Mouse (Mus musculus) skeletal muscle tissue, adult 2 months (tissue): Measurements from ENCODE around the gene Smpd1.

ENCODE experiments used
- DNase-seq: peaks from one replicate; pipeline ENCODE4 v3.0.0-alpha.2; 2012; ENCODE audit warnings: low read depth, low spot score

Gene Smpd1

DNA sequence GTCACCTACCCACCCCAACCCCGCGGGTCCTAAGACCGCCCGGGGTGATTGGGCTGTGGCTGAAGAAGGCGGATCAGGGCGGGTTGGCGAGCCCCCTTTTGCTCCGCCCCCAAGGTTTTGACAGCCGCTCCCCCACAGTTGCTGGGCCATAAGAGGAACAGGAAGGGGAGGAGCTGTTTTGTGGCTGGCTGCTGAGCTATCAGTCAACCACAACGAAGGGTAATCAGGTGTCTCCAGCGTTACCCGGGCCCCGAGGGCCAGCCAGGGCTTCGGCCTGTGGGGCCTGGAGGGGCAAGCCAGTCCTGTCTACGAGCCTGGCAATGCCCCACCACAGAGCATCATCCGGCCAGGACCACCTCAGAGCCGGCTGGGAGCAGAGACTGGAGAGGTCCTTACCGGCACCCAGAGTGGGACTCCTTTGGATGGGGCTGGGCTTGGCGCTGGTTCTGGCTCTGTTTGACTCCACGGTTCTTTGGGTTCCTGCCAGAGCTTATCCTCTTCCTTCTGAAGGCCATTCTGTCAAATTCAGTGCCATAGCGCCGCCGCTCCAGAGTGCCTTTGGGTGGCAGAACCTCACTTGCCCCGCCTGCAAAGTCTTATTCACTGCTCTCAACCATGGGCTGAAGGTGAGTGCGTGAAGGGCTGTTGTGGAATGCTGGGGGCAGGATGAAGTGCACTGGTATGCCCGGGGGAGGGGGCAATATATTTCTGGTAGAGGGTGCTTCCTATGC, at the start of gene Smpd1:
Smpd1 (plus strand) TSS at position 149 of the 731 bp plus-strand sequence.
- peak; percentile 92 for DNase-seq

DNA sequence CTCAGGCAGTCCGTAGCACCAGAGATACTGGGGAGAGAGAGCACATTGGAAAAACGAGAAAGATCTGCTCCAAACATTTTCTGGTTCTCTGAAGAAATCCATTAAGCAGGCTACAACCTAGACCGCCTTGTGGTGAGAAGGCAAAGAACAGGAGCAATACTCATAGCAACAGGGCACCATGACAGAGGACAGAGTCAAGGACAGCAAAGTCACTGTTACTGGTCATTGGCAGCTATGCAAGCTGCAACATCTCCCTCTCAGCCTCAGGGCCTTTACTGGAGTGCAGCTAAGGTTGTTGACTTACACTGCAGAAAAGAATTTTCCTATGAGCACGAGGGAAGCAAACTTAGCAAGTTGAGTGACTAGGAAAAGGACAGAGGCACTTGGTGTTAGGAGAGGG, 46.9 kb upstream of the Smpd1 start:
- DNase-seq, result no peak

DNA sequence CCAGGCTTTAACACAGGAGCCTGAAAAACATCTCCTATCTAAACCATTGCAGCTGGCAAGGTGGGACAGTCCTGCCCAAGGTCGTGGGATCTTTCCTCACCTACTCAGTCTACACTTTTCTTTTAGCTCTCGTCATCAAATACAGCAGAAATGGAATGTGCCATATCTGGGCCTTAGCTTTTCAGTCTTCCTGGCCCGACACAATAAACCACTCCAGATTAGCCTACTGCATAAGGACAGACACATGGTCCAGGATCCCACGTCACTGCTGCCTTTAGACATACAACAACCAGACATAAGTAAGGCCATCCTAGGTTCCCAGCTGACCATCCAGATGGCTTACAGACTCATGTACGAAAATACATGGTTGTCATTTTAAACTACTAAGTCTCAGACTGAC, 44.0 kb upstream of the Smpd1 start:
- DNase-seq, result no peak

DNA sequence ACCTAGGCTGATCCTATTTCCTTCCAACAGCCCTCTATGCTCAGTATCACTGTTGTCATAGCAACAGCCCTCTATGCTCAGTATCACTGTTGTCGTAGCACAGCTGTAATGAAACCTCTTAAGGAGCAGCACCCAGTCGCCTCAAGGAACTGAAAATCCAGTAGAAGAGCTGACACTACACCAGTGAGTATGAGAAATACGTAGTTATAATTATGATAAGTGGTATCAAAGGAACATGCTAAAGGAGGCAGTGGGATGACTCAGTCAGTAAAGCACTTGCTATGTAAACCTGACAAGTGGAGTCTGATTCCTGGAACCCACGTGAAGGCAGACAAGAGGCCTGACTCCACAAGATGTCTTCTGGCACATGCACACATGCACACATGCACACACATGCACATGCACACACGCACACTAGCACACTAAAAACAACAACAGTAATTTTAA, 40.3 kb upstream of the Smpd1 start:
- DNase-seq, result no peak

DNA sequence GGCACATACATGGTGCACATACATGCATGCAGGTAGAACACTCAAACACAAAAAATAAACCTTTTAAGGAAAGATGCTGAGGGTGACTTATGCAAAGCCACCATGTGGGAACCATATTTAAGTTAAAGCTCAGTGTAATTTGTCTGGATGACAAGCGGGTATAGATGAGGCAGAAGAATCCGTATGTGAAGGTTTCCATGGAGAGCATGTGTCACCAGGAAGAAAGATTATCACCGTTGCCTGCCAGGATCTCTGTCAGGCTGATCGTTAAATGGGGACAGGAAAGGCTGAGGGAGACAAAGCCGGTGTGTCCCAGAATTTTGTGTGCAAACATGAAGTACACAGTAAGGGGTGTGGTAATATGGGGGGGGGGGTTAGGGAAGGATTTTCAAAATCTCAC, 39.6 kb upstream of the Smpd1 start:
- DNase-seq, result no peak

DNA sequence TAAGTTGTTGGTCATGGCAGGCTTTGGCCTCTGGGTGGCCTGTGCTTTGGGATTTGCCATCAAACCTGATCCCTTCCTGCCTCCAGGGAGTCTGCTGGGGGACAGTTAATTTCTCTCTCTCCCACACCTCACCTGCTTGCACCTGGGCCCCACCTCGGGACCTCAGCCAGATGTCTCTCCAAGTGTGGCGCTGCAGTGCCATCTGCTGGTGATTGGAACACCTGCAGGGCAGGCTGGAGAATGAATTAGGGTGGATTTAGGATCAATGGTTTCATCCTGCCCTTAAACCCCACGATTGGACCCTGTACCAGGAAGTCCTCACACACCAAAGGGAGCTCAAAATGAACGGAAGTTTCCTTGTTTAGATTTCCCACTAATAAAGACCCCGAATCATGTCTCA, 39.0 kb upstream of the Smpd1 start:
- DNase-seq, result peak; percentile 13

DNA sequence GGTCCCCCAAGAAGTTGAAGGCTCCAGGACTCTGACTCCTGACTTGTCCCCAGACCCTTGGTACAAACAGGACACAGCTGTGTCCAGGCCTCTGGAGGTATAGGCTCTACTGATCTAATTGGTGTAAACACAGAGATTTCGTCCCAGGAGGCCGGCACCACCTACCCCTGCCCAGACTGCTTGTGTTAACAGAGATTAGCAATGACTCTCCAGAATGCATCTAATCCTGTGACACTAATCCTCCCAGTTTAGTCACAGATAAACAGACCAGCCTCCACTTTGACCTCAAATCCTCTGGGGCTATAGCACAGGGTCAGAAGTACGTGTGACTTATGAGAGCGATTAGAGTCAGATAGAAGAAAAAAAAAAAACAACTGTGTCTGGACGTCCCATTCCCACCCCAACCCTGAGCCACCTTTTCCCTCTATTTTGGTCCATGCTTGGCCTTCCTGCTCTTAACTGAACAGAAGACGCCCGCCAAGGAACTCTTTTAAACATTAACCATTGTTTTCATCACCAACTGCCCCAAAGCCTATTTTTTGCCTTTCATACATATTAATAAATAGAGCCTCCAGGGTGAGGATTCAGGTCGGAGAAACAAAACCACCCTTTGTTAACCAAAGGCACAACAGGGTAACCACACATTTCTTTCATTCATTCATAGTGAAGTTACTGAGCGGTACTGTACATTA, 37.3 kb upstream of the Smpd1 start:
- DNase-seq, result no peak

DNA sequence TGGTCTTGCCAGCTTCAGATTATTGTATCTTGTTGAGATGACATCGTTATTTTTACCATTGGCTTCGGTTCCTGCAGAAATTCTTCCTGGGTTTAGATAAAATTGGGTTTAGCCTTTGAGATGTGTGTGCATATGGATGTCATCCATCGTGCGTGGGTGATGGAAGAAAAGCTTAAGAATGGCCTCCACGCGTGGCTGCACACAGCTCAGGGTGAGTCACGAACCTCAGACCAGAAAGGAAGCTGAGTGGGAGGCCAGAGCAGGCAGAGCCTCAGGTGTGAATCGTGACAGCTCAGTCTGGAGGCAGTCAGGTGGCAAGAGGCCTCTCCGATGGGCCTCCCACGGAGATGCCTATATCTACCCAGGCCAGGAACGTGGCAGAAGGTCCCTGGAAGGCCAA, 34.8 kb upstream of the Smpd1 start:
- no peak for DNase-seq

DNA sequence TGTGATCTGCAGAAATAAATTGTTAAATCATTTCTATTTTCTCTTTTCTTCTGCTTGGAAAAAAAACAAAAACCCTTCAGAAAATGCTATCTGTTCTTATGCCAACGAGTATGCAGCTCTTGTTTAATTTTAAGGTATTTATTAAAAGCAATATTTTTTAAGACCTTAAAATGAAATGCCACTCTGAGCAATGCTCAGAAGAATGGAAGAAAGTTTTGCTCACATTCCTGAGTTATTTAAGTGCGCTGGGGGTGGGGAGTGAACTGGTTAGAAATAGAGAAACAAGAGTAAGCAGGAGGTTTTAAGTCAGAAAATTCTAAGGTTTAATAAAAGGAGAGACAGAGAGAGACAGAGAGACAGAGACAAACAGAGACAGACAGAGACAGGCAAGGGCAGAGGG, 34.4 kb upstream of the Smpd1 start:
- no peak for DNase-seq

DNA sequence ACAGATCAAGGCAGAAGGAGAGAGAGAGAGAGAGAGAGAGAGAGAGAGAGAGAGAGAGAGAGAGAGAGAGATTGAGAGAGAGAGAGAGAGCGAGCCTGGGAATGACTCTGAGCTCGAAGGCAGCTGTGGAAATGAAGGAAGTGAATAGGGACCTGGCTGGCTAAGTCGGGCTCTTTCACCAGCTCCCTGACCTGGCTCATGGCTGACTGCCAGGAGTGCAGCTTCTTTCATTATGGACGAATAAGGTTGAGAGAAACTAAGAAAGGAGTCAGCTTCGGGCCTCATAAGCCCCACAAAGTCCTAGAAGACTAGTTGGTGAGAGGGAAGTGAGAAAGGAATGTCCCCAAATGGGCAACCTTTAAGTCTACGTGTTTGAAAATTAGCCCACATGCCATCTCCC, 34.0 kb upstream of the Smpd1 start:
- no peak for DNase-seq

DNA sequence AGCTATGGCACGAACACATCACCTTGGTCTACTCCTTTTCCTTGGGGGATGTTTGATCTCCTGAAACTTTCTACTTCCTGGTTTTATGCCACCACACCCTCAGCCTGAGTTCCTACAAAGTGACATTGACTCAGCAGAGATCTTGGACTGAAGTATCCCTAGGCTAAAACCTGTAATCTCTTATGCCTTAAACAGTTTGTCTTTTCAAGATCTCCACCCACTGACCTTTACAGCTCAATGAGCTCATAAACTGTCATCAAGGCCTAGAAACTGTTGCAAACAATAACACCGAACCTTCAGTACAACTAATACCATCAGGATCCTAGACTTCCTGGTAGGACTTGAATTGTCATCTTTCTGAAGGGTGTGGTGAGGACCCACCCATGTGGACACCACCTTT, 29.9 kb upstream of the Smpd1 start:
- DNase-seq, result no peak

DNA sequence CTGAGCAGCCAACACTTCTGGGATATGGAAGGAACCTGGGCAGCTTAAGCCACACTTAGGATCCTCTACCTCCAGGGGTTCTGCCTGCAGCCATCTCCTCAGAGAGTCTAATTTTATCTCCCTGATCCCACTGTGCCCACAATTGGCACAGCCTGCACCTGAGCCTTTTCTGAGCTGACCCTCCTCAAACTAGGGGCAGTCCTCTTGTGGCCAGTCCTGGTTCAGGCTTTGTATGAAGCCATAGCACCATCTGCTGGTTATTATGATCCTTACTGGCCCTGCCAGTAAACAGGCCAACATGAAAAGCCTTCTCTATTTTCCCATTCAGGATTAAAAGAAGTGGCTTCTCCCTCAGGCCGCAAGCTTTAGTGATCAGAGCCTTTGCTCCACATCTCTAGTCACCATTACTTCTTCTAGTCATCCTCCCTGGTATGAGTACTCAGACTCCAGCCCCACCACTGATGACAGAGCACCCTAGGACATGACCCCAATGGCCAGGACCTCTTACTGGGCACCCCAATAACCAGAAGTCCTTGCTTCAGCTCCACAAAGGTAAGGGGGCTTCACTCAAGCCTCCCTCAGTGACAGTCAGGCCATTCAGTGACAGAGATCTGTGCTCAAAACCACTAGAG, 26.7 kb upstream of the Smpd1 start:
- DNase-seq, result no peak

DNA sequence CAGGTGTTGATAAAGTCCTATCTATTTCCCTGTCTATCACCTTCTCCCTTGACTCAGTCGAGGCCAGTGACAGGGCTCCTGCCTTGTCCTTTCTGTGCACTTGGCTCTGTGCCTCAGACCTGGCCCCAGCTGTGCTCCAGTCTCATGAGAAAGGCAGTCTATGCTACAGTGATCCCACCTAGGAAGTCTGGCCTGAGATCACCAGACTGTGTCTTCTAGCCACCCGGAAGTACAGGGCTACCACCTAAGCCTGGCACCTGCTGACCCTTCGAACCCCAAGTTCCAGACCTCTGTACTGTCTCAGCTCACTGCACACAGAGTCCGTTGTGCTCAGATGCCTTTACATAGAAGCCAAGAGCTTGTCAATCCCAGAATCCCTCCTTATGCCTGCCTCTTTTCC, 26.1 kb upstream of the Smpd1 start:
- DNase-seq, result no peak

DNA sequence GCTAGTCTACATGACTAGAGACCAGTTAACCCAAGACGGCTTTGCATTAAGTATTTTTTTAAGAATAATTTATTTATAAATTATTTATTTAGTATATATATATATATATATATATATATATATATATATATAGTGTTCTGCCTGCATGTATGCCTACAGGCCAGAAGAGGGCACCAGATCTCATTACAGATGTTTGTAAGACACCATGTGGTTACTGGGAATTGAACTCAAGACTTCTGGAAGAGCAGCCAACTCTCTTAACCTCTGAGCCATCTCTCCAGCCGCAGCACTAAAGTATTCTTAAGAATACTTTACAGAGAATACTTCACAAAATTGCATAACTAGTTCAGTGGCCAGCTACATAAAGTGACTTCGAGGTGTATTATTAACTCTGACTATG, 20.0 kb upstream of the Smpd1 start:
- DNase-seq, result no peak

DNA sequence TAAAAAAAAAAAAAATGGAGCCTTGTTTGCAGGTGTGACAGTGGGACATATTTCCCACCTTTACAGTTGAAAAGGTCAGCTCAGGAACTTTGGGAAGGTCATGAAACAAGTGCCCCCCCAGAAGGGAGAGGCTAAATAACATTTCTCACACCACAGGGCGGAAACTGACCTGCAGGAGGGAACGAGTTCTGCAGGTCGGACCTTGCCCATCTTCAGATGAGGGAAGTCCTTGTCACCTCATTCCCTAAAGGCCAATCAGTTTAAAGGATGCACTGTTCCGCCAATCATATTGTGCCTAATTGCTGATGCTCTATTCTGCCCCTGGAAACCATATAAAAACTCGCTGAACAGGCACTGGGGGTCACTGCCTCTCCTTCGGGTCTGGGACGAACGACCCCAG, 8.2 kb upstream of the Smpd1 start:
- no peak for DNase-seq

DNA sequence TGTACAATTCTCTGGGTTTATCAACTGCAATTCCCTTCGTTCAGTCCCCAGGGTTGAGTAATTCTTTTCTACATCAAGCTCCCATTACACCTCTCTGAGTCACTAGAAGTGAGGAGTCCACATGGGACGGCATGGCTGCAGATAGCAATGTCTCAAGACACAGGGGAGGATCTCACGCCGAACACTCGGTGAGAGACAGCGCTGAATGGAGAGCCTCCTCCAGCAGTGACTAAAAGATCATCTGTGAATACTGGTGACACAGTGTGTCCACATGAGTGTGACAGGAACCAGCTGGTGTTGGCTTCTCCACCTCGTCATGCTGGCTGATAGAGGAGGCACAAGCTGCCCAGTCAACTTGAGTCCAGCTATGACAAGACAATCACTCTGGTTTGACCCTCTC, 6.2 kb upstream of the Smpd1 start:
- no peak for DNase-seq

DNA sequence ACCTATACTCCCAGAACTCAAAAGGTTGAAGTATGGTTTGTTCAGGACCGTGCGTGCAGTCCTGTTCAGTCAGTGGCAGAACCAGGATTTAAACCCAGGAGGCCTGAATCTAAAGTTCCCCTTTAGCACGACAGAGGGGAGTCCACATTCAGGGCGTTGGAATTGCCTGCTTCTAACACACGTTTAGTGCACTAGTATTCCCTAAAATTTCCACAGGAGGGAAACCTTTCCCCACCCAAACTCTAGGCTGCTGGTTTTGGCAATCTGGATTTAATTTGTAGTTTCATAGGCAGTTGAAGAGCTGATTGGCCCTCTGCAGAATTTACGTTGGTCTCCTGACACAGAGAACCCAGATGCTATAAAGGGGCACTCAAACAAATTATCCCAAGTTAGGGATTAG, 5.1 kb upstream of the Smpd1 start:
- no peak for DNase-seq

DNA sequence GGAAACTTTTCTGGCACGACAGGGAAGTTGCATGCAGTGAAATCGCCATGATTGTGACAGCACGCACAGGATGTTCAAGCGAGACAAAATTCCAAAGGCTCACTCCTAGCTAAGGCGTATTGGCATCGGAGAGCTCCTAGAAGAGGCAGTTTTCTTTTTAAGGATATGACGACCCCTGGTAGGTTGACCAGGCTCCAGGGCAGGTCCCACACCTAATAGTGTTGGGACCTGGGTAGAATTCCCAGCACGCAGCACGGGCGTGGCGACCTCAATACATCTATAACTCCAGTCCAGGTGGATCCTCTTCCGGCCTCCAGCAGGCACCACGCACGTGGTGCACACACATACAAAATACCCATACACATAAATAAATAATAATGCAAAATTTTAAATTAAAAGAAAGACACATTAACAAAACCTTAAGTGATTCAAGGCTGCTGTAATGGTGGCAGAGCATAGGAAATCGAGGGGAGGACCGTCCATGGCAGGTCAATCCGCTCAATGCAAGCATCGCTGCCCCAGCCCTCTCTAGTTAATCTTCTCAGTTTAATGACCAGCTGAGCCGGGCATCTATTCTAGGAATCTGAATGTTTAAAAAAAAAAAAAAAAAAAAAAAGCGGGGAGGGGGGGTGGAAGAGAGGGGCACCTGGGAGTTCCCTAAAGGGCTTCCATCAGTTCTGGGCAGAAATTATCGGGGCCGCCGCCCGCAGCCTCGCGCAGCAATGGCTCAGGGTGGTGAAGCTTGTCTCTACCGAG, 526 bp upstream of the Smpd1 start:
- no peak for DNase-seq

DNA sequence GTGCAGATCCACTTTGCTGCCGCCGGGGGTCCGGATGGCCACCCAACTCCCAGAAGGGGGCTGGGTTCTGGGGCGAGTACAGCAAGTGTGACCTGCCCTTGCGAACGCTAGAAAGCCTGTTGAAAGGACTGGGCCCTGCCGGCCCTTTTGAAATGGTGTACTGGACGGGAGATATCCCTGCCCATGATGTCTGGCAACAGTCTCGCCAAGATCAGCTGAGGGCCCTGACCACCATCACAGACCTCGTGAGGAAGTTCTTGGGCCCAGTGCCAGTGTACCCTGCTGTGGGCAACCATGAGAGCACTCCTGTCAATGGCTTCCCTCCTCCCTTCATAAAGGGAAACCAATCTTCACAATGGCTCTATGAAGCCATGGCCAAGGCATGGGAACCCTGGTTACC, 1.4 kb downstream of the Smpd1 start:
- DNase-seq, result no peak

DNA sequence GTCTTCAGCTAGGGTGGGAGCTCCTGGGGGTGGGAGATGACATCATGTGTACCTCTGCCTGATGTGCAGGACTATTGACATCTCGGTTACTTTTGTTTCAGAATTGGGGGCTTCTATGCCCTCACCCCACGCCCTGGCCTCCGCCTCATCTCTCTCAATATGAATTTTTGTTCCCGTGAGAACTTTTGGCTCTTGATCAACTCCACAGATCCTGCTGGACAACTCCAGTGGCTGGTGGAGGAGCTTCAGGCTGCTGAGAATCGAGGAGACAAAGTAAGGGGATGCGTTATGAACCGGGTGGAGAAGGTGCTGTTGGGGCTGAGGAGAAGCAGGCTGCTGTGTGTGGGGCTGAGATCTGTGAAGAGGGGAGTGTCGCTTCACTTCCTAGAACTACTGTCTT, 2.2 kb downstream of the Smpd1 start:
- no peak for DNase-seq

DNA sequence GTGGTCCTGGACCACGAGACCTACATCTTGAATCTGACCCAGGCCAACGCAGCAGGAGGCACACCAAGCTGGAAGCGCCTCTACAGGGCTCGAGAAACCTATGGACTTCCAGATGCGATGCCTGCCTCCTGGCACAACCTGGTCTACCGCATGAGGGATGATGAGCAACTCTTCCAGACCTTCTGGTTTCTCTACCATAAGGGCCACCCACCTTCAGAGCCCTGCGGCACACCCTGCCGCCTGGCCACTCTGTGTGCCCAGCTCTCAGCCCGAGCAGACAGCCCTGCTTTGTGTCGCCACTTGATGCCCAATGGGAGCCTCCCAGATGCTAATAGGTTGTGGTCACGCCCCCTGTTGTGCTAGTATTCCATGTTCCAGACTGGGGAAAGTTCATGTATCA, 3.5 kb downstream of the Smpd1 start:
- DNase-seq, result no peak

DNA sequence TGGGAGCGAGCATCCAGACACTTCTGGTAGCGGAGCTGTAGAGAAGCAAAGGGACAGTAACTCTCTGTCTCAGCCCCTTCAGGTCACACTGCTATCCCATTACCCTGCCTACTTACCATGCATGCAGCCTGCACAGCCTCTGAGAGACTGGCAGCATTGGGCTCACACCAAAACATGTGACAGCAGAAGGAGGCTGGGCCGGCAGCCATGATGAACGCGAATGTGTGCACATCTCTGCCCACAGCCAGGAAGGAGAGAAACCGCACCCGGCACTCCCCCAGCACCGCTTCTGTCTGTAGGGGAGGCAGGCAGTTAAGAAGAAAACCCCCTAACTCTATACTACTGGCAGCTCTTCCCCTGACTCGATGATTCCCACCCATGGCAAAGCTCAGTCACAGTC, 4.9 kb downstream of the Smpd1 start:
- no peak for DNase-seq
